Mouse (Mus musculus) liver, embryonic 11.5 days (tissue): Measurements from ENCODE around the gene Hoxb7. TPM values are rescaled to one million over a fixed set of nuclear protein-coding genes. Genes with fewer than 3 reads are reported as not detected.
A peak's percentile ranks its signal among the peaks of the same experiment; 100 is the strongest.

Experiments used
- ATAC-seq: fragments of 200-750 bp; cut with Nextera tagmentation; replicated peaks from 2 replicates; pipeline ENCODE4 v1.8.0; 2017; ENCODE audit warnings: moderate number of reproducible peaks, mild to moderate bottlenecking, moderate TSS enrichment, moderate library complexity; ENCODE audit not compliant: low FRiP score
- DNase-seq: peaks from one replicate; pipeline ENCODE4 v3.0.0-alpha.2; 2017; ENCODE audit warnings: low spot score
- H3K27ac ChIP-seq: fragments of 300-500 bp; sonication (generic); 2 replicates; pipeline ENCODE4 v1.5.1; 2014; ENCODE audit warnings: mild to moderate bottlenecking, low read depth, low read length, control low read depth
- H3K27me3 ChIP-seq: fragments of 300-500 bp; sonication (generic); replicated peaks from 2 replicates; pipeline ENCODE4 v1.6.1; 2014; ENCODE audit warnings: low read length, mixed read lengths; ENCODE audit not compliant: control insufficient read depth, insufficient read depth
- H3K36me3 ChIP-seq: fragments of 300-500 bp; sonication (generic); 2 replicates; pipeline ENCODE4 v1.6.1; 2014; ENCODE audit warnings: mild to moderate bottlenecking, low read length, moderate library complexity, mixed read lengths; ENCODE audit not compliant: control insufficient read depth, insufficient read depth
- H3K4me1 ChIP-seq: fragments of 300-500 bp; sonication (generic); replicated peaks from 2 replicates; pipeline ENCODE4 v1.6.1; 2014; ENCODE audit warnings: low read length, mixed read lengths; ENCODE audit not compliant: control insufficient read depth, insufficient read depth
- H3K4me2 ChIP-seq: fragments of 300-500 bp; sonication (generic); 2 replicates; pipeline ENCODE4 v1.6.1; 2014; ENCODE audit warnings: mild to moderate bottlenecking, control low read depth, moderate library complexity
- H3K4me3 ChIP-seq: fragments of 300-500 bp; sonication (generic); 2 replicates; pipeline ENCODE4 v1.5.1; 2014; ENCODE audit warnings: low read depth, low read length, control low read depth
- H3K9ac ChIP-seq: fragments of 300-500 bp; sonication (generic); 2 replicates; pipeline ENCODE4 v1.6.1; 2014; ENCODE audit warnings: low read depth, low read length, control low read depth
- H3K9me3 ChIP-seq: fragments of 300-500 bp; sonication (generic); 2 replicates; pipeline ENCODE4 v1.6.1; 2016; ENCODE audit warnings: low read length, inconsistent platforms, mixed read lengths; ENCODE audit not compliant: control insufficient read depth
- WGBS: fragments of 180-500 bp; shearing (Covaris S2); extraction: QIAGEN DNeasy Blood & Tissue Kit; methylation state at CpG from one replicate; pipeline ENCODE4 v1.1.7; 2014; 5-methylcytosine and 5-hydroxymethylcytosine counted together
- polyA plus RNA-seq: library from polyadenylated mRNA; unstranded; fragments of >200 nt; fragmentation: Nextera tagmentation; extraction: Ambion mirVana; gene quantifications from 2 replicates; pipeline ENCODE4 v1.2.1, GENCODE M21; 2014

Hoxb7 gene
- polyA plus RNA-seq, 1 experiment from 2014 or later: 2.0 TPM

- Histone ChIP-seq H3K4me1 (peaks cover 6% of the 10 kb centered on the region), H3K27me3 (peaks cover 98% of the 10 kb centered on the region), H3K9ac (no peak overlapping the region), H3K4me3 (no peak overlapping the region), H3K9me3 (no peaks in the 10 kb centered on the region), H3K27ac (no peak overlapping the region), H3K4me2 (peak overlapping the region; percentile 52), H3K36me3 (no peaks in the 10 kb centered on the region)
- DNase-seq: no peak
- WGBS: 28% methylated on average over 5 of the region's 5 CpGs
- no peak for ATAC-seq
Measured at GRCm38 (mm10) chr11:96327750-96328149, 41.3 kb downstream of the Hoxb7 start.

GRCm38 (mm10) chr11:96328605-96329004, 42.2 kb downstream of the Hoxb7 start:
- Histone ChIP-seq H3K9ac (no peak overlapping the region), H3K4me1 (peaks cover 9% of the 10 kb centered on the region), H3K27ac (peak overlapping the region; percentile 28), H3K36me3 (no peaks in the 10 kb centered on the region), H3K4me2 (no peak overlapping the region), H3K4me3 (no peak overlapping the region), H3K27me3 (peaks cover 98% of the 10 kb centered on the region), H3K9me3 (no peaks in the 10 kb centered on the region)
- ATAC-seq (no peak), DNase-seq (no peak)
- 29% methylated on average over 8 of the region's 8 CpGs for WGBS

- ATAC-seq (no peak), DNase-seq (no peak)
- Histone ChIP-seq H3K4me2 (peak overlapping the region; percentile 54), H3K9ac (peak overlapping the region; percentile 16; the same call in 1 of the 2 replicates), H3K4me1 (peaks cover 17% of the 10 kb centered on the region), H3K27ac (peak overlapping the region; percentile 64), H3K27me3 (peaks cover 99% of the 10 kb centered on the region), H3K36me3 (no peaks in the 10 kb centered on the region), H3K4me3 (peak overlapping the region; percentile 37; the same call in 1 of the 2 replicates), H3K9me3 (no peaks in the 10 kb centered on the region)
- 7% methylated on average over 8 of the region's 8 CpGs for WGBS
Measured at GRCm38 (mm10) chr11:96332105-96332504, 45.7 kb downstream of the Hoxb7 start.

- H3K4me2 ChIP-seq: peak overlapping the region; percentile 54
- DNase-seq (no peak), ATAC-seq (no peak)
- H3K36me3 ChIP-seq: no peaks in the 10 kb centered on the region
- H3K4me1 ChIP-seq: peaks cover 17% of the 10 kb centered on the region
- peaks cover 99% of the 10 kb centered on the region for H3K27me3 ChIP-seq
- peak overlapping the region; percentile 39 for H3K9ac ChIP-seq
- 4% methylated on average over 35 of the region's 35 CpGs for WGBS
- H3K9me3 ChIP-seq: no peaks in the 10 kb centered on the region
- peak overlapping the region; percentile 65 for H3K27ac ChIP-seq
- H3K4me3 ChIP-seq: peak overlapping the region; percentile 37
Measured at GRCm38 (mm10) chr11:96332618-96333032, 46.2 kb downstream of the Hoxb7 start.

GRCm38 (mm10) chr11:96333241-96334001, 47.0 kb downstream of the Hoxb7 start:
- Histone ChIP-seq H3K9me3 (no peaks in the 10 kb centered on the region), H3K4me2 (peak overlapping the region; percentile 54), H3K36me3 (no peaks in the 10 kb centered on the region), H3K27ac (peak overlapping the region; percentile 65), H3K9ac (peak overlapping the region; percentile 39), H3K27me3 (peaks cover 99% of the 10 kb centered on the region), H3K4me1 (peaks cover 17% of the 10 kb centered on the region), H3K4me3 (peak overlapping the region; percentile 37)
- ATAC-seq (no peak), DNase-seq (no peak)
- 31% methylated on average over 17 of the region's 17 CpGs for WGBS

GRCm38 (mm10) chr11:96334002-96334364, 47.6 kb downstream of the Hoxb7 start:
- 28% methylated on average over 2 of the region's 2 CpGs for WGBS
- H3K4me3 ChIP-seq: peak overlapping the region; percentile 37; the same call in 1 of the 2 replicates
- no peak for DNase-seq
- H3K36me3 ChIP-seq: no peaks in the 10 kb centered on the region
- H3K27ac ChIP-seq: peak overlapping the region; percentile 65; the same call in 1 of the 2 replicates
- H3K9me3 ChIP-seq: no peaks in the 10 kb centered on the region
- peak overlapping the region; percentile 54 for H3K4me2 ChIP-seq
- H3K4me1 ChIP-seq: peaks cover 22% of the 10 kb centered on the region
- ATAC-seq: no peak
- H3K27me3 ChIP-seq: peaks cover 99% of the 10 kb centered on the region
- peak overlapping the region; percentile 10; the same call in 1 of the 2 replicates for H3K9ac ChIP-seq

GRCm38 (mm10) chr11:96334998-96335397, 48.6 kb downstream of the Hoxb7 start:
- H3K4me3 ChIP-seq: no peak overlapping the region
- H3K9ac ChIP-seq: no peak overlapping the region
- WGBS: 42% methylated on average over 3 of the region's 3 CpGs
- H3K27ac ChIP-seq: no peak overlapping the region; the same call in 1 of the 2 replicates
- 0 out of 2 replicates have a peak overlapping the region, but pooled peaks have one; percentile 17 for H3K4me2 ChIP-seq
- peaks cover 23% of the 10 kb centered on the region for H3K4me1 ChIP-seq
- DNase-seq (no peak), ATAC-seq (no peak)
- H3K27me3 ChIP-seq: peaks cover 99% of the 10 kb centered on the region
- H3K36me3 ChIP-seq: no peaks in the 10 kb centered on the region
- no peaks in the 10 kb centered on the region for H3K9me3 ChIP-seq

- H3K4me1 ChIP-seq: peaks cover 25% of the 10 kb centered on the region
- 25% methylated on average over 2 of the region's 2 CpGs for WGBS
- DNase-seq: no peak
Measured at GRCm38 (mm10) chr11:96336597-96336996, 50.2 kb downstream of the Hoxb7 start.

GRCm38 (mm10) chr11:96337026-96337425, 50.6 kb downstream of the Hoxb7 start:
- no peak for DNase-seq
- Histone ChIP-seq H3K4me3 (no peak overlapping the region), H3K4me2 (no peak overlapping the region), H3K36me3 (no peaks in the 10 kb centered on the region), H3K4me1 (peaks cover 25% of the 10 kb centered on the region), H3K9ac (no peak overlapping the region), H3K9me3 (no peaks in the 10 kb centered on the region), H3K27me3 (peaks cover 99% of the 10 kb centered on the region), H3K27ac (no peak overlapping the region)
- ATAC-seq: no peak
- 31% methylated on average over 6 of the region's 6 CpGs for whole genome bisulfite sequencing

More at GRCm38 (mm10) chr11:96336597-96336996, 50.2 kb downstream of the Hoxb7 start:
- 0 out of 2 replicates have a peak overlapping the region, but pooled peaks have one; percentile 9 for H3K9ac ChIP-seq
- H3K27ac ChIP-seq: no peak overlapping the region
- H3K9me3 ChIP-seq: no peaks in the 10 kb centered on the region
- no peaks in the 10 kb centered on the region for H3K36me3 ChIP-seq
- no peak for ATAC-seq
- no peak overlapping the region for H3K4me3 ChIP-seq
- H3K4me2 ChIP-seq: no peak overlapping the region
- peaks cover 99% of the 10 kb centered on the region for H3K27me3 ChIP-seq
